Mouse (Mus musculus) megakaryocyte, adult 5-6 weeks (primary cell): Measurements from ENCODE around the gene Tmem218. TPM values are rescaled to one million over a fixed set of nuclear protein-coding genes. Genes with fewer than 3 reads are reported as not detected.

ENCODE experiments used
- ATAC-seq: 2 replicates; pipeline ENCODE4 v1.8.0; 2016; ENCODE audit warnings: mild to moderate bottlenecking, inconsistent platforms; ENCODE audit not compliant: poor library complexity, severe bottlenecking
- total RNA-seq, 2 experiments: library from RNA; stranded (forward) in 1 of 2; stranded (reverse) in 1 of 2; fragments of 153-499, 151-499 nt in 1 of 2; fragments of 221-1000, 200-1000 nt in 1 of 2; gene quantifications; 2 replicates each; pipeline versions ENCODE4 v1.2.3 to v1.2.4; 2015 to 2017

Gene Tmem218
- total RNA-seq (2015) (2.5 and 2.8 TPM in 2 replicates), total RNA-seq (2017) (0.98 and 1.3 TPM in 2 replicates)

DNA sequence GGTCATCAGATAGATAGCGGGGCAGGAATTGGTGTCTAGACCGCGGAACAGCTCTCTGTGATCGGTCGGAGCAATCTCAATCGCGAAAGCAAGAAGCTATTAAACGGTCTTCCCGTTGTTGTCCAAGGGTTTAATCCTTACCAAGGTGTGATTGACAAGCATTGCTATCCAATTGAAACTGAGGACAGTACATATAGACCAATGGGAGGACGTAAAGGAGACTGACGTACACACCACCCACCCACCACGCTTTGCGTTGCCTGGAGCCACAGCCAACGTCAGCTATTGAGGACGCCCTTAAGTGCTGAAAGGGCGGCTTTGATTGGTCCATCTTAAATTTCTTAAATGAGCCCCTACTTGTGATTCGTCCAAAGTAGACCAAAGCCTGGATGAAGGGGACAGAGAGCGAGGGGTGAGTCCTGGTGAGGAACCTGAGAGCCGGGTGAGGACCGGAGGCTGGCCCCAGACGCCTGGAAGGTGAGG lies at the start of gene Tmem218:
Tmem218 (plus strand) TSS at position 295 of the 483 bp plus-strand sequence.
- ATAC-seq, result peak; percentile 99

DNA sequence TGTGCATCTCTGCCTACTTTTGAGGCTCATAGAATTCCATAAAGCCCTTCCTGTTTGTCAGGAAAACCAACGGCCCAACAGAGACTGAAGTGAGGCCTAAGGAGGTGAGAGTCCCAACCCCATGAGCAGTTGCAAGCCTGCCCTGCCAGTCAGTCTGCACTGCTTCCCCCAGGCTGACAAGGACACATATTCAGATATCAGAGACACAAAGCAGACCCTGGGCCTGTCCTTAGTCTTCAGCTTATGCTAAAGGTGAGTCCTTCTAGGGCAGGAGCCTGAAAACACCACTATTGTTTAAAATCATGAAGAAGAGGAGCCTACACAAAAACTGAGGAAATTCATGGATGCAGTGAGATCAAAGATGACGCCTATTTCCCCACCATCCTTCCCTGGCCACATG lies 47.3 kb upstream of the Tmem218 start:
- no peak for ATAC-seq

DNA sequence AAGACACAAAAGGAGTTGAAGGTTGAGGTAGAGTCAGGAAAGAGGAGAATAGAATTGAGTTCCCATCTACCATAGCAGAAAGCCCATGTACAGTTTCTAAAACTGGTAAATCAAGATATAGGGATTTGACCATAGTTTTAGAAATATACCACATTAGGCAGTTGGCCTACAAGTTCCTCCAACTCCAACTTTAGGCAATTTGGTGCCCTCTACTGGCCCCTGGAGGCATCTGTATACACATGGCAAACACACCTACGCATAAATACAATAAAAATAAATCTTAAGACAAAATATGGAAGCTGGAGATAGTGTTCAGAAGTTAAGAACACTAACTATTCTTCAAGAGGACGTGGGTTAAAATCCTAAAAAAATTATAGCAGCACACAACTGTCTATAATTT lies 41.1 kb upstream of the Tmem218 start:
- ATAC-seq, result no peak

DNA sequence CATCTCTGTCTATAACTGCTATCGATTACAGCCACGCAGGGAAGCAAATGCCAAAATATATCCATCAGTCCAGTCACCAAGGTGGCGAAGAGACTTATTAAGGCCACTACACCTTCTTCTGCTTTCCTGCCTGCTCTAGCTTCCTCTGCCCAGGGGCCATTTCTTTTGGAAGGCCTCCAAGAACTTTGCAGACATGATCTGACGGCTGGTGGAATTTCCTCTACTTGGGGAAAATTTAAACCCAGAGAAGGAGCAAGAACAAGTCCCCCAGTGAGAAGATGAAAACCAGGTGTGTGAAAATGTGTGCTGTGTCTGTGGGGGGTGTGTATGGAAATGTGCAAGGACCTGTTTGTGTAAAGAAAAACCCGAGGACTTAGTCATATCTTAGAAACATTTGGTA lies 34.6 kb upstream of the Tmem218 start:
- ATAC-seq, result no peak

DNA sequence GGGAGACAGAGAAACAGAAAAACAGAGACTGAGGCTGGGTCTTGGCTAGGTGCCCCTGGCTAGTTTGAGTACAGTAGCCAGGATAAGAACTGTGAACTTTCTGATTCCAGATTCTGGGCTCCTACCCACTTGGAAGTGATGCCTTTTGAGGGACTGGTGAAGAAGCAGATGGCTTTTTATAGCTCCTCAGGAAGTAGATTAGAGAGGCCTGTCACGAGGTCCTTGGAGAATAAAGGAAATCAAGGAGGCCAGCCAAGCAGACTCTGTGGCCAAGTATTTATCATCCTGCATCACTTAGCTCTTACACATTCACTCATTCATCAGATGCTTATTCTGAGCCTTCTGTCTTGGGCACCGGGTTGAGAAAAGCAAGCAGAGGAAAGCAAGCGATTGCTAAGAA lies 32.0 kb upstream of the Tmem218 start:
- ATAC-seq, result no peak

DNA sequence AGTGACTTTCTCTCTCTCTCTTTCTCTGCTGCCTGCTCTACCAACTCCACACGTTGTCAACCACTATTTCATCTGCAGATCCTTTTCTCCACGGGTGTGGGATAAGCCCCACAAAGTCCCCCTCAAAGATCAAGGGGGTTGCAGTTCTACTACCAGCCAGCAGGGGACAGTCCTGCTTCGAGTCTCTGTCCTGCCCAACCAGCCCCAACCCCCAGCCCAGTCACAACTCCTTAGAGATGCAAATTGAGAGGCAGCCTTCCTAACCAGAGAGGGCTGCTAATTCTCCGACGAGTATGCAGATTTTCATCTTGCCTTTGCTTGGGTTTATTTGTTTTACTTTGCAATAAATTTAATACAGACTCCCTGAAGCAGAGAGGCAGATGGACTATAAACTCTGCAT lies 30.9 kb upstream of the Tmem218 start:
- ATAC-seq, result peak; percentile 78

DNA sequence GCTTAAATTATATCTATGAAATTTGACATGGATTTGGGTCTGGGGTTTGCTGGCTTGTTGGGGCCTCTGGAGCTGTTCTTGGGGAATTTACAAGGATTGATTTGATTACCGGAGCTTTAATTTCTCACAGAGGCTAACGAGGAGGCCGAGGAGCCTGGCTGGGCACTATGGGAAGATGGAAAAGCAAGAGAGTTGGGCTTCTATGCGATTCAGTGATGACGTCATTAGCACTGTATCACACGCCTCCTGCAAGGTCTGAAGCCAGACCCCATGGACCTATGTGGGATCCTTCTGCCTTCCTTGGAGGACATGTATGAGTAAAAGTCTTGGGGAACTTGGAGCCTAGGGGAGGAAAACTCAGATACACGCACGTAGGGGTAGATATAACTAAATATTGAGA lies 30.5 kb upstream of the Tmem218 start:
- ATAC-seq, result no peak

DNA sequence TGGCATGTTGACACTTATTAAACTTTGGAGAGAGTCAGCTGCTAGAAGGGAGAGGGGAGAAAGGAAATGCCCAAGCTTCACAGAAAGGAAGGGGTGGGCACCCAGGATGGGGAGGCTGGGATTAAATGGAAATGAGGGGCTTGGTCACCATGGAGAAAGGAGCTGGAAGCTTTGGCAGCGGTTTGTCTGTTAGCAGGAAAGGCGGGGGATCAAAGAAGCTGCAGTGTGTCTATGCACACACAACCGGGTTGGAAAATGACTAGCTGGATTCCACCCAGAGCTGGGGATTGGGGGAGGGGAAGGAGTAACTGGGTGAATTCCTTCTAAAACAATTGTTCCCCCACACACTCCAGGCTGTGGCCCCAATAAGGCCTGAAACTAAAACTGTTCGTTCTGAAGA lies 29.1 kb upstream of the Tmem218 start:
- ATAC-seq, result no peak

DNA sequence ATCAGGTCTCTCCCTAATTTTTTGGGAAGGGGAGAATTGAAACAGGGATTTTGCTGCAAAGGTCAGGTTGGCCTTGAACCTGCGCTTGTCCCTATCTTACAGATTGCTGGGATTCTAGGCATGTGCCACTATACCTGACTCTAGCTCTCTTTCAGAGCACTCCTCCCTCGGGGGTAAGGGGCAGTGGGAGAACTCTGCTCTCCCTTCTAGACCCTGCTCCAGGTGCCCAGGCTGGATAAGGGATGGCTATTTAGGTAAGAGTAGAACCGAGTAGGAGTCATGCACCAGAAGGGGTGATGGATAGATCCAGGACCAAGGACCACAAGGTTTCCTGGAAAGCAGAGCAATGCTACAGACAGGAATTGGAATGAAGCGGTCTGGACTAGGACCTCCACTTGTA lies 28.4 kb upstream of the Tmem218 start:
- ATAC-seq, result no peak

DNA sequence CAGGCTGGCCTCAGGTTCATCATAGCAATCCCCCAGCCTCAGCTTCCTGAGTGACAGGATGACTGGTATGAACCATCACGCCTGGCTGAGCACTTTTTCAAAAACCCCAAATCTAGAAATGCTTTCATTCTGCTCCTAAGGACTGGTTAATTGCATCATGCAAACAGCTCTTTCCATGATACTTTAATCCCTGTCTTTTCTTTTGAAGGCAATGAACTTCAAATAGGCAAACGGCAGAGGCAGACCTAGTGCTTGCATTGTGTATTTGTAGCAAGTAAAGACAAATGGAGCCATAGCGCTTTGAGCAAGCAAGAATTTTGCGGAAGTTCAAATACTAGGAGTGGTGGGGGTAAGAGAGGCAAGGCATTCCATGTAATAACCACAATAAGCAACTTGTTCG lies 26.4 kb upstream of the Tmem218 start:
- no peak for ATAC-seq

DNA sequence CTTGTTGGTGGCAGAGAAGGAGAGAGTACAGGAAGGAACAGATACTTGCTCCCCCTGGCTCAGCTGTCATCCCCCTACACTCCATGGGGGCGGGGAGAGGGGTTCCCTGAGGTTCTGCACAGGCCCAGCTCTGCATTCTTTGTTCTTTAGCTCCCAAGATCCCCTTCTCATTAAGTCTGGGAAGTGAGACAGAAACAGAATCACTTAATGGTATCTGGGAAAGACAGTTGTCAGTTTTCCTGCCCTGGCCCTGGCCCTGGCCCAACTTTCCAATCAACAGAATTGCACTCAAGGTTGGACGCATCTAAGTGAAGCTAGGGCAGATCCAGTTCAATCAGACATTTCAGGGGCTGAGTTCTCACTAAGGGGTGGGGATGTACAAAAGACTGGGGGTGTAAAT lies 24.8 kb upstream of the Tmem218 start:
- no peak for ATAC-seq

DNA sequence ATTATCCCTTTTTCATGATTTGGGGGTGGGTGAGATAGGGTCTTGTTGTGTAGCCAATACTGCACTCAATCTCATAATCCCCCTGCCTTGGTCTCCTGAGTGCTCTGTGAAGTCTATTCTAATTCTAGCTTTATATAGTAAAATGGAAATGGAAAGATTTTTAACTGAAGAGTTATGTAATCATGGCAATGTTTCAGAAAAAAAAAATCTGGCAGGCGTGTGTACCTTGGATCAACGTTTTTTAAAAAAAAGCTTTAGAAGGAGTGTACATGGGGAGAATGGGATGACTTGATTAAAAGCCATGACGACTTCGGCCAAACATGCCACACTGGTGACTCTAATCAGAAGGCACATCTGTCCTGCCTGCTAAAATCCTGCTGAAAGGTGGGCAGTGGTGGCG lies 20.6 kb upstream of the Tmem218 start:
- no peak for ATAC-seq

DNA sequence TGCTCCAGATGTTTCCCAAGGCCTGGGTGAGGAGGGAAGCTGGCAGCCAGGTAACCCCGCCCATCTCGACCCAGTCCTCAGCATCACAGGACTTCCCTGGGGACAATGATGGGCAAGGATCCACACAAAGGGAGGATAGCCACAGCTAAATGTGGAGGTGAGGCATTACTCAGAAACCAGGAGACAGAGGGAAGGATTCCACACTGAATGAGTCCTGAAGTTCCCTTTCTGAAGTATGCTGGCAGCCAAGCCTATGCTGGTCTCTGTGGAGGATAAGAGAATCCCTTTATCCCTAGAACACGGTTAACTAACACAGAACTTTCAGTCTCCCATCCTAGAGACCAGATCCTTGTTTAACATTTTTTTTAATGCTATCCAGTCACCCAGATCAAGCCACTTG lies 20.0 kb upstream of the Tmem218 start:
- ATAC-seq, result no peak

DNA sequence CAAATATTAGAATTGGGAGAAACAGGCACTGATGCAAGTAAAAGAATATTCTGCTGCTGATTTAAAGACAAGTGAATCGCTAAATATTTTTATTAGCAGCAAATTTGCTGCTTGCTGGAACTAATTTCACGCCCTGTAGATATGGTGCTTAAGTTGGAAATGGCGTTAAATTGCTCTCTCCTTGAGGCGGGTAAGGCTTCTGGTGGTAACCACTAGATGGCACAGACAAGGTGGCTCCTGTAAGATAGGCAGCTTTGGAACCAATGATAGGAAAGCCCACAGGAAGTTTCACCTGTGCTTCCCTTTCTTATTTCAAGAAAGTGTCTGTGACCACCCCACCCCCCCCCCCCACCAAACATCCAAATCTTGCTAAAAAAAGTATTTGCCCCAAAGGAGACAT lies 11.0 kb upstream of the Tmem218 start:
- no peak for ATAC-seq

DNA sequence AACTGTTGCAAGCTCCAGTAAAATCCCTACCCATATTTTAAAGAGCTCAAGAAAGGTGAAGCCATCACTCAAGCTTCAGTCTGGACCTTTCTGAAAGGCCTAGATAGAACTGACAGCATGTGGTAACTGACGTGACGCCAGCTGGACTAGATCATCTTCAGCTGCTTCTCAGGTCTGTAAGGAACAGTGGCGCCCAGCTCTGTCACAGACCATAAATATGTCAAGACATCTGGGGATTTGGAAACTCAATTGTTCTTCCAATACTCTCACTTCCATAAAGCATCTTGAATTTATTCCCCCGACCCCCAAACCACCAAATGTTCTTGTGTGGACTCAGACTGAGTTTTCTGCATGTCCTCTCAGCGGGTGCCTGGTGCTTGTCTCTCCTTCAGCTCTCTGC lies 7.6 kb upstream of the Tmem218 start:
- no peak for ATAC-seq

DNA sequence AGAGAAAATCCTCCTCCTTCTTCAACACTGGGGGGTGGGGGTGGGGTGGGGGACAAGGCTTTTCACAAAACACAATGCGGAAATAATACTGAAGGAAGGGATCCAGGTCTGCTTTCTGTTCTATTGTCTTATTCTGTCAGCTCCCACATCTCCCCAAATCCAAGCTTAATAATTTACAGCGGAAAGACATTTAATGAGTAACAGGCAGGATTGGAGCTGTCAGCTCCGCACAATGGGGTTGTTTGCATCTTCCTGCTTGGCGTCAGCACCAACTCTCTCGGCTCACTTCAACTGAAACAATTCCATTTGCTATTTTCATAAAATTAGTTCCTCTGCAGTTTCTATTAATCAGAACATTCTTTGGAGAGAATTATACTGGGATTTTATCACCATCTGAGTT lies 4.1 kb upstream of the Tmem218 start:
- ATAC-seq, result no peak

DNA sequence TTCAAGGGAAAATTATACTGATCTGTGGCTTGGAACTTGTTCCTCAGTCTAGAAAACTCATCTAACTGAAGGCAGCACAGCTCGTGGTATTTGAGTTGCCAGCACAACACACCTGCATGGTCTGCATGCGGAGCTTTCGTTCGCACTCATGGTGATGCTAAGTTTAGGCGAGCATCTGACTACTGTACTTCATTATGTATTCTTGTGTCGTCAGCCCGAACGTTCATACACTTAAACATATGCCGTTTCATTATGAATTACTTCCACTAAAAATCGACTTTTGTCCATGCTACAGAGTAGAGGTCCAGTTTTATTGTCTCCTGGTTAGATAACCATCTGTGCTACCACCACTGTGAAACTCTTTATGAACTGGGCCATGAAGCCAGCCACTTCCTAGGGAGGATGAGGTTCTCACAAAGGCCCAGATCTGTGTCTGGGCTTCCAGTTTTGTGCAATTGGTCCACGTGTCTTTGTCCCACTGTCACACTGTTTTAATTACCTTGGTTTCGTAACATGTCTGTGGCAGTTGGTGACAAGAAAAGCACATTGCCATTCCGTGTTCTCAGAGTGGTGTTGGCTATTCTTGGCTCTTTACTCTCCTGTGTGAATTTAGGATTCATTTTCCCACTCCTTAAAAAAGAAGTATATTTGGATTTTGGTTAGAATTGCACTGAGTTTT lies 5.2 kb downstream of the Tmem218 start:
- no peak for ATAC-seq

DNA sequence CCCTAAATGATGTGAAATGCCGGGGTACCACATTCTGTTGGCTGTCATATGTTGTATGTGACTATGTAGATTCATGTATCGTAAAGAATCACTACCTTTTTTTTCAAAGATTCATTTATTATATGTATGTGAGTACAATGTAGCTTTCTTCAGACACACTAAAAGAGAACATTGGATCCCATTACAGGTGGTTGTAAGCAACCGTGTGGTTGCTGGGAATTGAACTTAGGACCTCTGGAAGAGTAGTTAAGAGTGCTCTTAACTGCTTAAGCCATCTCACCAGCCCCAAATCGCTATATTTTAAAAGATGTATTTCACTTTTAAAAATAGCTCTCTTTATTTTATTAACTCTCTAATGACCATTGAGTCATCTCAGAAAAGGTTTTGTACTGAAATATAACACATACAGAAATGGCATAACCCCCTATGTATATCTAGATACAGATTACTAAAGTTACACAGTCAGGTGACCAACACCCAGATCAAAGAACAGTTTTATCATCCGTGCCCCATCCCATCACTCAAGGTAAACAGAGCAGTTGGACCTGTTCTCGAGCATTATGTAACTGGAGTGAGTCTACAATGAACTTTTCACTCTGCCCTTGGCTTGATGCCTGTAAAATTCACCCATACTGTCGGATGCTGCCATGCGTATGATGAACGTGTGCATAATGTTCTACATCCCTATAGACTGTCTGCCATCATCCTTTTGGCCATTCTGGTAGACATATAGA lies 6.5 kb downstream of the Tmem218 start:
- ATAC-seq, result no peak

DNA sequence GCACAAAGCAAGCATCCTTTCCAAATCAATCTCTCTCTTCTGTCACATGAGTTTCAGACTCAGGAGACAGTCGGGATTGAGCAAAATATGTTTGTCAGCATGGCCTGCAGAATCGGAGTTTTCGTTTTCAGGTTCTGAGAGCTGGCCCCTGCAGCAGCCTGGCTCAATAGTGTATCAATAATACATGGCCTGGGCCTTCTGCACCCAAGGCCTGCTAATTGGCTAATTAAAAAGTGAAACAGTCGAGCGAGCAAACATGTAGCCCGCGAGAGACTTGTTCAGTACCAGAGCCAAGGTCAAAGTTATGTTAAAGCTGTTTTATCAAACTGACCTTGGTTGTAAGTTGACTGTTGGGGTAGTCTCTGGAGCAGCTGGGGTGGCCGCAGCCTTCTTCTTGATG lies 12.7 kb downstream of the Tmem218 start:
- ATAC-seq, result no peak

DNA sequence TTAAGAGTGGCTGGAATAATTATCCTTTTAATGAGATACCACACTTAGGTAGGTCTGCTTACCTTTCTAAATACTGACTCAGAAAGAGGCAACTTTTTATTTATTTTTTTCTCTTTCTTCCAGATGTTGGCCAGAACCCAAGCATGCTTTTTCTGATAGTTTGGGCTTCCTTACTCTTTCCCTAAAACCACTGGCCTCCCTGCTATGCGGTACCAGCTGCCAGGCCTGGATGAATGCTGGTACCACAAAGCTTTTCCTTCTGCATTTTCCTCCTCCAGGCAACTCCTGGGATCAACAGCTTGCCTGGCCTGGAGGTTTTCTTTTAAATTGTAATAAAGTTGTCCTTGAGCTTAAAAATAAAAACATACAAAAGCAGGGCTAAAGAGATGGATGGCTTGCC lies 17.6 kb downstream of the Tmem218 start:
- ATAC-seq, result no peak

DNA sequence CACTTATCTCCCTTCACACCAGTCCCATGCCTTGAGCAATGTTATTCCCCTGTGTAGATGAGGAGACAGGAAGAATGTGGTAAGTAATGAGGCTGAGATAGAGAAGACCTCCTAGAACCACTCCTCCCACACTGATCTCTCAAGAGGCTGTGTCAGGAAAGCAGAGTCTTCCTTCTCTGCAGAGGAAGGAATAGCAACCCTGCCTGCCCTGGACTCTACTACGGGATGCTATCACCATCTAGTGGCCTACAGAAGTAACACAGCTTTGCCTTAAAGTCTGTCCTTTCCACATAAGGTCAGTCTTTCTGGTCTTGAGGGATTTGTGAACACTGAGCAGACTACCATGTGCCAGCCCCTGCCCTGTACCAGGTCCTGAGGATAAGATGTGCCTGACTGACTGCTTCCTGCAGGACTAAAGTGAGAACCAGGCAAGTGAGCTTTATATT lies 21.9 kb downstream of the Tmem218 start:
- peak; percentile 87 for ATAC-seq

DNA sequence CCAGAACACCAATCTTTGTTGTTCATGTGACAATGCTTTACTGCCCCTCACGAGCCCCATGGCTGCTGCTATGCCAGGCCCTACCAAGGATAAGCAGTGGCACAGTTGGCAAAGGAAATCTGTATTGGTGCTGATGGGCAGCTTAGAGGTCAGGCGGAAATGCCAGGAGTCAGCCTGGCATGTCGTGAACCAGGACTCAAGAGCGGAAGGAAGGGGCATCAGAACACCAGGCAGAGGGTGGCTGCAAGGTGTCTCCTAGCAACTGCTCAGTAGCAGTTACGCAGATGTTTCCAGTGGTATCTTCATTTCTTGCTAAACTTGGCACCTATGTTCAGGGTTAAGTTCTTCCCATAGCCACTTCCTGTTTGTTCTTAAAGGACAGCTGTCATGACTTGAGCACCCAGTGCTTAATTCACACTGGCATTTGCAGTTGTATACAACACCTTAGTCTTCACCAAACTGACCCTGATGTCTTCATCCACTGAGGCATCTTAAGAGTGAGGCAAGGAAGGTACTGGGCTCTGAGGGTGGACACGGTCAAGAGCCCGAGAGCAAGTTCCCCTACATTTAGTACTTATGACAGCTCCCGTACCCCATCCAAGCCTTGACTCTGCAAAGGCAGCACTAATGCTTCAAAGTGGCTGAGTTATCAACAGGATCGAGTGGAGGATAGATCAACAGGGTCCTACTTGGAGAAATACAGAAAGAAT lies 22.6 kb downstream of the Tmem218 start:
- peak; percentile 68 for ATAC-seq
